Mouse (Mus musculus) olfactory bulb, adult 2 months (tissue): Measurements from ENCODE around the gene Ofd1. TPM values are rescaled to one million over a fixed set of nuclear protein-coding genes. Genes with fewer than 3 reads are reported as not detected.

Experiments used
- H3K27ac ChIP-seq: fragments of 200-500 bp; 2 replicates; pipeline ENCODE4 v1.5.1; 2012; ENCODE audit warnings: low read depth, low read length; ENCODE audit not compliant: insufficient read depth
- H3K4me1 ChIP-seq: fragments of 200-500 bp; 2 replicates; pipeline ENCODE4 v1.6.1; 2012; ENCODE audit warnings: low read length; ENCODE audit not compliant: control insufficient read depth, insufficient read depth
- H3K4me3 ChIP-seq: fragments of 200-500 bp; 2 replicates; pipeline ENCODE4 v1.5.1; 2012; ENCODE audit warnings: mild to moderate bottlenecking, low read depth, low read length, moderate library complexity; ENCODE audit not compliant: insufficient read depth
- CTCF ChIP-seq: fragments of 200-500 bp; IDR thresholded peaks from 2 replicates; pipeline ENCODE4 v1.5.1; 2012; ENCODE audit warnings: low read depth, mild to moderate bottlenecking, low read length, moderate library complexity; ENCODE audit not compliant: insufficient read depth
- POLR2A ChIP-seq: fragments of 200-500 bp; IDR thresholded peaks from 2 replicates; pipeline ENCODE4 v1.6.1; 2012; ENCODE audit warnings: mild to moderate bottlenecking, low read depth, low read length, moderate library complexity; ENCODE audit not compliant: insufficient read depth
- WGBS: fragments of 180-500 bp; shearing (Covaris S2); methylation state at CpG from one replicate; pipeline ENCODE4 v1.1.7; 2018; 5-methylcytosine and 5-hydroxymethylcytosine counted together
- polyA plus RNA-seq: library from polyadenylated mRNA; stranded (reverse); fragments of >200 nt; gene quantifications from 2 replicates; pipeline ENCODE4 v1.2.4, GENCODE M21; 2012; ENCODE audit warnings: low replicate concordance; ENCODE audit not compliant: missing spikeins, insufficient read depth, insufficient read length

Ofd1 gene
- polyA plus RNA-seq, 1 experiment: not detected

DNA sequence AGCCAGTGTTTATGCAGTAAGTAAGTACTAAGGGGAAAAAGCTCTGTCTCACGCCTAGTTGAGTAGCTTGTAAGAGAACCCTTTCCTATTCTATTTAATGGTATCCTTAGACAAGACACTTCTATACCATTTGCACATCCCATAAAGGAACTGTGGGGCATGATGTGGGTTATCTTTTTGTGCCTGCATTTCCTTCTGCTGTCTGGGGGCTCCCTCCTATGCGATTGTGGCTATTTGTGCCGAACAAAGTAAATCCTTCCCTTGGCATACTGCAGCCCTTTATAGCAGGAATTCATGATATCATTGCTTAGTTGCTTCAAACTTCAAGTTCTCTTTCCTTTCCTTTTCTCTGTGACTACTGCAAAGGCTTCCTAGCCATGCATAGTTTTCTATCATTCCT, 4.0 kb upstream of the Ofd1 start:
- no peak for TF ChIP-seq CTCF
- TF ChIP-seq POLR2A: no peak
- Histone ChIP-seq H3K4me1 (no peaks in the 10 kb centered on the region), H3K4me3 (no peak overlapping the region), H3K27ac (no peak overlapping the region)
- 81% methylated on average over 3 of the region's 3 CpGs for WGBS

GRCm38 (mm10) chrX:166440036-166440615, 378 bp downstream of the Ofd1 start, which contains the start of gene Trappc2:
Trappc2 (plus strand) TSS chrX:166440574.
- no peak for TF ChIP-seq POLR2A
- no peak for TF ChIP-seq CTCF
- 9% methylated on average over 35 of the region's 36 CpGs for WGBS
- H3K27ac ChIP-seq: peak within 1 kb of the TSS; percentile 5; the same call in 1 of the 2 replicates
- peak within 1 kb of the TSS; percentile 80 for H3K4me3 ChIP-seq
- no peaks in the 10 kb centered on the region for H3K4me1 ChIP-seq

DNA sequence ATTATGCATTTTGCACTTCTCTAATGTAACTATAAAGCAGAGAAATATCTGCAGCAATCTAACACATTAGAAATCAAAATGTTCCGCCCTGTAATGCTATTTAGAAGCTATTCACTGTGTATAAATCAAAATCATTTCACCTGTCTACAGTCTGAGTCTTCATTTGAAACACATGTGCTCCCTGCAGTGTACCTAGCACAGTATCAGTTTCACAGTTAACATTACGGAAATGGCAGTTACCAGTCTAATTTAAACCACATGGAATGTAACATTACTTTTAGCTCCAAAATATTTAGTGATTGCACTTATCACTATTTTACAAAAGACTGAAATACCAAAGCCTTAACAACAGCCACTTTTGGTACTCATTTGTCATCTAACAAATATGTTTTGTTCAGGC, 5.7 kb downstream of the Ofd1 start:
- H3K4me1 ChIP-seq: no peaks in the 10 kb centered on the region
- H3K27ac ChIP-seq: no peak overlapping the region
- WGBS: 96% methylated on average over 2 of the region's 2 CpGs
- no peak for TF ChIP-seq POLR2A
- TF ChIP-seq CTCF: no peak
- H3K4me3 ChIP-seq: no peak overlapping the region

GRCm38 (mm10) chrX:166416196-166416595, 24.3 kb downstream of the Ofd1 start:
- TF ChIP-seq CTCF (no peak), POLR2A (no peak)
- no peak overlapping the region for H3K27ac ChIP-seq
- 79% methylated on average over 6 of the region's 6 CpGs for WGBS
- no peaks in the 10 kb centered on the region for H3K4me1 ChIP-seq
- H3K4me3 ChIP-seq: no peak overlapping the region

GRCm38 (mm10) chrX:166407865-166408264, 32.6 kb downstream of the Ofd1 start:
- Histone ChIP-seq H3K4me1 (no peaks in the 10 kb centered on the region), H3K27ac (no peak overlapping the region), H3K4me3 (no peak overlapping the region)
- no peak for TF ChIP-seq POLR2A

DNA sequence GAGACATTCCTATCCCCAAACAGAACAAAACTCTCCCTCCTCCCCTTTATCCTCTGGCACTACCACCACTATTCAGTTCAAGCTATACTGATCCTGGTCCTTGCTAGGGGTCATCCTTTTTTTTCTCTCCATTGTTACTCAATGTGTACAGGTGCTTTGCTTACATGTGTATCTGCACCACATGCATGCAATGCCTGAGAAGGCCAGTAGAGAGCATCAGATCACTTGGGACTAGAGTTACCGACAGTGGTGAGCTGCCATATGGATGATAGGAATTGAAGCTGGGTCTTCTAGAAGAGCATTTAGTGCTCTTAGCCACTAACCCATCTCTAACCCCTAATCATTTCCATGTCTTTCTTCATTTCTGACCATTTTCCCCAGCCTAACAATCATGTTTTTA, 46.8 kb downstream of the Ofd1 start:
- no peak overlapping the region for H3K4me3 ChIP-seq
- WGBS: 96% methylated on average over 1 of the region's 1 CpGs
- no peaks in the 10 kb centered on the region for H3K4me1 ChIP-seq
- H3K27ac ChIP-seq: no peak overlapping the region
- TF ChIP-seq POLR2A (no peak), CTCF (no peak)

GRCm38 (mm10) chrX:166386656-166387055, 53.8 kb downstream of the Ofd1 start:
- TF ChIP-seq POLR2A: no peak
- TF ChIP-seq CTCF: no peak
- Histone ChIP-seq H3K27ac (no peak overlapping the region), H3K4me1 (no peaks in the 10 kb centered on the region), H3K4me3 (no peak overlapping the region)
- 72% methylated on average over 6 of the region's 6 CpGs for WGBS

DNA sequence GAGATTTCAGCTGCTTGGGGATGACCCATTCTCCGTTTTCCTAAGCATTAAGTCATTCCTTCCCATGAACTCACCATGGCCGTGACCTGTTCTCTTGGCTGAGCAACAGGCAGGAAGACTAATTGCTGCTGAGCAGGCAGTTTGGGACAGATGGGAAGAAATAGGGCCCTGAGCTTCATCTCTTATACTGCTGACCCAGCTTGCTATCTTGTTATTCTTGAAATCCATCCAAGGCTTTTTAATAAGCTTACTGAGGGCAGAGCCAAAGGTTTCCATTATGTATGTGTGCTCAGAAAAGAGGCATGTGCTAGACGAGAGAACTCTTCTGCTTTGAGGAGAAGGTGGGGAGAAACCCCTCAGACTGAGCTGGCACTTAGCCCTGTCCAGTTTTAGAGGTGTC, 55.6 kb downstream of the Ofd1 start:
- no peaks in the 10 kb centered on the region for H3K4me1 ChIP-seq
- 41% methylated on average over 3 of the region's 3 CpGs for WGBS
- H3K4me3 ChIP-seq: no peak overlapping the region
- no peak for TF ChIP-seq CTCF
- H3K27ac ChIP-seq: no peak overlapping the region

DNA sequence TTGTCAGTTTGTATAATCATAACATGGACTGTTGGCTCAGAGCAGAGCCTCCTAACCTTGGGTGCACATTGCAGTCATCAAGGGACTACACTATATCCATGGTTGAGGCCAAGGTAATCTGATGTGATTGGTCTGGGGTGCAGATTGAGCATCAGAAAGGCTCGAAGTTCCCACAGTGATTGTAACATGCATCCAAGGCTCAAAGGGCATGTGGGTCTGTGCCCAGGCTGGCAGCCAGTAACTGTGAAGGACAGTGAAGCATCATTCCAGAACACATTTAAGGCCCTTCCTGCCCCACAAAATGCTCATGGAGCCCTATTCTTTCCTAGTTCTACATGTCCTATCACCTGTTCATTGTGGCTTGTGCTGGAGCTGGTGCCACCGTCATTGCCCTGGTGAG, 56.9 kb downstream of the Ofd1 start:
- Histone ChIP-seq H3K4me3 (no peak overlapping the region), H3K4me1 (no peaks in the 10 kb centered on the region), H3K27ac (no peak overlapping the region)
- no peak for TF ChIP-seq POLR2A
- TF ChIP-seq CTCF: no peak
- 70% methylated on average over 2 of the region's 2 CpGs for WGBS

- H3K4me3 ChIP-seq: no peak overlapping the region
- 86% methylated on average over 5 of the region's 5 CpGs for WGBS
Observed at GRCm38 (mm10) chrX:166378652-166379051, 61.9 kb downstream of the Ofd1 start.

More at GRCm38 (mm10) chrX:166378652-166379051, 61.9 kb downstream of the Ofd1 start:
- TF ChIP-seq CTCF: no peak
- TF ChIP-seq POLR2A: no peak
- H3K4me1 ChIP-seq: no peaks in the 10 kb centered on the region
- H3K27ac ChIP-seq: no peak overlapping the region
